Mouse (Mus musculus): ENCODE results near the gene Myom1. TPM values are rescaled to one million over a fixed set of nuclear protein-coding genes. Genes with fewer than 3 reads are reported as not detected.

Myom1 gene
- polyA plus RNA-seq, 1 experiment: 1.5 TPM

- Histone ChIP-seq H3K4me1 (ENCODE audit: control insufficient read depth, insufficient read depth, insufficient read length) (no peaks in the 10 kb centered on the region), H3K27me3 (ENCODE audit: control insufficient read depth, insufficient read depth, low read length) (no peaks in the 10 kb centered on the region), H3K36me3 (ENCODE audit: control insufficient read depth, insufficient read depth, low read length) (no peaks in the 10 kb centered on the region), H3K4me3 (ENCODE audit: extremely low read depth, insufficient read depth, insufficient read length) (no peak overlapping the region), H3K27ac (ENCODE audit: insufficient read depth, low read length) (no peak overlapping the region)
- TF ChIP-seq POLR2A (IDR thresholded peaks at IDR 0.05; ENCODE audit: low read depth, low read length): no peak
- TF ChIP-seq CTCF (IDR thresholded peaks at IDR 0.05; ENCODE audit: extremely low read depth, insufficient read depth, insufficient read length, insufficient replicate concordance): no peak
- DNase-seq (ENCODE audit: low read depth in 1 of 2, low spot score in 2 of 2): no peak
- 93% methylated on average over 6 of the region's 6 CpGs for WGBS
Measured at GRCm38 (mm10) chr17:71053134-71053708, 50.8 kb downstream of the Myom1 start.

DNA sequence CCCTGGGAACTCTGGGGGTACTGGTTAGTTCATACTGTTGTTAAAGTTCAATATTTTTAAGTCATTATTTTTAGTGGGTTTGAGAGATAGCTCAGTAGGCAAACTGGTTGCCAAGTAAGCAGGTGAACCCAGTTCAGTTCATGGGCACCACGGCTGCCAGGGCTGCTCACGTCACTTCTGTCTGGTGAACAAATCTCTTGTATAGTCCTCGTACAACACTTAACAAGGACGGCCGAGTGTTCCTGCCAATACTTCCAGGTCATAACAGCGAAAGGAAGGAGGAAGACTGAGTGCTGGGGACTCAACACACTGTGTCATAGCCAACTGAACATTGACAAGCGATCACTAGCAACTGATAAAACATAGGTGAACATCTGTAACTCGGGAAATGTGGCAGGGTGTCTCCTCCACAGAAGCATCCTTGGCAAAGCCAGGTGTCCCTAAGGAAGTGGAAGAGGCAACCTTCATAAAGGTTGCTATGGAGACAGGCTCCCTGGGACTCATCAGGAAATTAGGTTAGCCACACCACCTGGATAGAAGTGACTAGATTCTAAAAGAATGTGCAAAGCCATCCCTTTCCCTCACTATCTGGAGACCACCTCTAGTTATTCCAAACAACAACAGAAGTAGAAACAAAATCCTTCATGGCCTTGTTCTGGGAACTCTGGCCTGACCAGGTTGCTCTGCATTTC, 52.9 kb downstream of the Myom1 start:
- WGBS: 85% methylated on average over 8 of the region's 8 CpGs
- DNase-seq (ENCODE audit: low read depth in 1 of 2, low spot score in 2 of 2): no peak
- TF ChIP-seq POLR2A (IDR thresholded peaks at IDR 0.05; ENCODE audit: low read depth, low read length) (no peak), CTCF (IDR thresholded peaks at IDR 0.05; ENCODE audit: extremely low read depth, insufficient read depth, insufficient read length, insufficient replicate concordance) (no peak)
- Histone ChIP-seq H3K36me3 (ENCODE audit: control insufficient read depth, insufficient read depth, low read length) (no peaks in the 10 kb centered on the region), H3K4me1 (ENCODE audit: control insufficient read depth, insufficient read depth, insufficient read length) (no peaks in the 10 kb centered on the region), H3K4me3 (ENCODE audit: extremely low read depth, insufficient read depth, insufficient read length) (no peak overlapping the region), H3K27me3 (ENCODE audit: control insufficient read depth, insufficient read depth, low read length) (no peaks in the 10 kb centered on the region), H3K27ac (ENCODE audit: insufficient read depth, low read length) (no peak overlapping the region)

GRCm38 (mm10) chr17:71056405-71056804, 54.0 kb downstream of the Myom1 start:
- Histone ChIP-seq H3K27me3 (ENCODE audit: control insufficient read depth, insufficient read depth, low read length) (no peaks in the 10 kb centered on the region), H3K4me1 (ENCODE audit: control insufficient read depth, insufficient read depth, insufficient read length) (no peaks in the 10 kb centered on the region), H3K36me3 (ENCODE audit: control insufficient read depth, insufficient read depth, low read length) (no peaks in the 10 kb centered on the region), H3K27ac (ENCODE audit: insufficient read depth, low read length) (no peak overlapping the region), H3K4me3 (ENCODE audit: extremely low read depth, insufficient read depth, insufficient read length) (no peak overlapping the region)
- 19% methylated on average over 7 of the region's 7 CpGs for WGBS
- DNase-seq (ENCODE audit: low read depth in 1 of 2, low spot score in 2 of 2): no peak
- TF ChIP-seq POLR2A (IDR thresholded peaks at IDR 0.05; ENCODE audit: low read depth, low read length) (no peak), CTCF (IDR thresholded peaks at IDR 0.05; ENCODE audit: extremely low read depth, insufficient read depth, insufficient read length, insufficient replicate concordance) (no peak)

- H3K4me3 ChIP-seq (ENCODE audit: extremely low read depth, insufficient read depth, insufficient read length): no peak overlapping the region
- H3K27me3 ChIP-seq (ENCODE audit: control insufficient read depth, insufficient read depth, low read length): no peaks in the 10 kb centered on the region
- no peaks in the 10 kb centered on the region for H3K4me1 ChIP-seq (ENCODE audit: control insufficient read depth, insufficient read depth, insufficient read length)
- DNase-seq (ENCODE audit: low read depth in 1 of 2, low spot score in 2 of 2): no peak
- H3K27ac ChIP-seq (ENCODE audit: insufficient read depth, low read length): no peak overlapping the region
- no peaks in the 10 kb centered on the region for H3K36me3 ChIP-seq (ENCODE audit: control insufficient read depth, insufficient read depth, low read length)
- TF ChIP-seq CTCF (IDR thresholded peaks at IDR 0.05; ENCODE audit: extremely low read depth, insufficient read depth, insufficient read length, insufficient replicate concordance): no peak
- WGBS: 87% methylated on average over 3 of the region's 3 CpGs
Measured at GRCm38 (mm10) chr17:71057758-71058157, 55.3 kb downstream of the Myom1 start.

- no peak overlapping the region for H3K27ac ChIP-seq (ENCODE audit: insufficient read depth, low read length)
- DNase-seq (ENCODE audit: low read depth in 1 of 2, low spot score in 2 of 2): no peak
- H3K36me3 ChIP-seq (ENCODE audit: control insufficient read depth, insufficient read depth, low read length): no peaks in the 10 kb centered on the region
- no peak overlapping the region for H3K4me3 ChIP-seq (ENCODE audit: extremely low read depth, insufficient read depth, insufficient read length)
- H3K27me3 ChIP-seq (ENCODE audit: control insufficient read depth, insufficient read depth, low read length): no peaks in the 10 kb centered on the region
- WGBS: 92% methylated on average over 3 of the region's 3 CpGs
- H3K4me1 ChIP-seq (ENCODE audit: control insufficient read depth, insufficient read depth, insufficient read length): no peaks in the 10 kb centered on the region
- TF ChIP-seq POLR2A (IDR thresholded peaks at IDR 0.05; ENCODE audit: low read depth, low read length): no peak
- no peak for TF ChIP-seq CTCF (IDR thresholded peaks at IDR 0.05; ENCODE audit: extremely low read depth, insufficient read depth, insufficient read length, insufficient replicate concordance)
Measured at GRCm38 (mm10) chr17:71059213-71059612, 56.8 kb downstream of the Myom1 start.

DNA sequence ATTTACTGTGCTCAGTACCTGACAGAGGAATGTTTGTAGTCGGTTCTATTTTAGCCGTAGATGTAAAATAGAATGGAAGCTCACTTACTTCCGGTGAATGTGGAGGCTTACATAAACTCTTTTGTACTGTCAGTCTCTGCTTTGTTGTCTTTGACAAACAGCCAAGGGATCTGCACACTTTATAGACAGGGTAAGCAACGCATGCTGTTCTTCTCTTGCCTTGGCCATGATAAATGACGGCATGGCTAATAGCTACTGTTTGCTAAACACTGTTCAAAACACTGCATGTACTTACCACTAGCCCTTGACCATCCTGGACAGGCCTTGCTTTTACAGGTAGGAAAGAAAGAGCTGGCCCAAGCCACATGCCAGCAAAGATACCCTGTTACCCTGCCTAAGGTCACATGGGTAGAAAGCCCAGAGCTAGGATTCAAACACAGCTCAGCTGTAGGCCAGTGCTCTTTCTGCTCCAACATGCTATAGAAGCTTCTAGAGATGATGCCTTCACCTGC, 59.7 kb downstream of the Myom1 start:
- Histone ChIP-seq H3K4me3 (ENCODE audit: extremely low read depth, insufficient read depth, insufficient read length) (no peak overlapping the region), H3K27ac (ENCODE audit: insufficient read depth, low read length) (no peak overlapping the region), H3K27me3 (ENCODE audit: control insufficient read depth, insufficient read depth, low read length) (no peaks in the 10 kb centered on the region), H3K4me1 (ENCODE audit: control insufficient read depth, insufficient read depth, insufficient read length) (no peaks in the 10 kb centered on the region), H3K36me3 (ENCODE audit: control insufficient read depth, insufficient read depth, low read length) (no peaks in the 10 kb centered on the region)
- WGBS: 90% methylated on average over 5 of the region's 5 CpGs
- DNase-seq (ENCODE audit: low read depth in 1 of 2, low spot score in 2 of 2): no peak
- TF ChIP-seq CTCF (IDR thresholded peaks at IDR 0.05; ENCODE audit: extremely low read depth, insufficient read depth, insufficient read length, insufficient replicate concordance) (no peak), POLR2A (IDR thresholded peaks at IDR 0.05; ENCODE audit: low read depth, low read length) (no peak)

All from spleen, adult 2 months (tissue).